ENCODE assay signal across 8 mouse cellular contexts in the genomic region with DNA sequence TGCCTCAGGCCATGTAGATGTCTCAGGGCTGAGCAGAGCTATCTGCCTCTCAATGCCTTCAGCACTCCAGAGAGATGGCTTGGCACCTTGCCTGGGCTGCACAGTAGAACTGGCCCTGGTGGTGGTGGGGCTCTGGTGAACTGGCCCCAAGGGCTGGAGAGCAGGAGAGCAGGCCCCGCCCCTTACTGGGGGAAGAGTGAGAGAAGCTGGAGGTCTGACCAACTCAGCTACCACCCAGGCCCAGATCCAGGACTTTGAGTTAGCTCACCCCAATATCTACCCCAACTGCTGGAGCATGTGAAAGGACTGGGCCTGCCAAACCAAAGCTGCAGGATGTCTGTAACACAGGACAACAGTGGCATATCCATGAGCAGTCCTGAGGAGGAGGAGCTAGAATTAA. TPM values are rescaled to one million over a fixed set of nuclear protein-coding genes. Genes with fewer than 3 reads are reported as not detected.
DNase-seq lines count a peak whose midpoint lies in the region; ATAC-seq and TF ChIP-seq lines count a peak whose summit lies in the region.

No protein-coding gene starts in this region.

- no peak overlapping the region for H3K27ac ChIP-seq in midbrain, embryonic 13.5 days
- H3K27ac ChIP-seq in midbrain, embryonic 10.5 days (replicated peaks), result no peak overlapping the region
- H3K27ac ChIP-seq in gastrocnemius, adult 2 months, result peak overlapping the region; percentile 17
- H3K27ac ChIP-seq in hindbrain, embryonic 13.5 days, result no peak overlapping the region
- H3K27ac ChIP-seq in olfactory bulb, adult 2 months (ENCODE audit: insufficient read depth, low read depth, low read length), result peak overlapping the region; percentile 21; the same call in 1 of the 2 replicates

- no peak overlapping the region for H3K9ac ChIP-seq in midbrain, embryonic 13.5 days (replicated peaks)
- H3K9ac ChIP-seq in hindbrain, embryonic 13.5 days, result no peak overlapping the region

- TF ChIP-seq POLR2A in olfactory bulb, adult 2 months (IDR thresholded peaks at IDR 0.05; ENCODE audit: insufficient read depth, low read depth, low read length), result no peak

- no peak overlapping the region for H3K4me2 ChIP-seq in midbrain, embryonic 13.5 days (replicated peaks)
- H3K4me2 ChIP-seq in hindbrain, embryonic 13.5 days, result no peak overlapping the region

- no peaks in the 10 kb centered on the region for H3K36me3 ChIP-seq in midbrain, embryonic 13.5 days
- H3K36me3 ChIP-seq in midbrain, embryonic 10.5 days, result no peaks in the 10 kb centered on the region
- H3K36me3 ChIP-seq in hindbrain, embryonic 13.5 days, result no peaks in the 10 kb centered on the region

- H3K4me3 ChIP-seq in midbrain, embryonic 13.5 days (replicated peaks), result no peak overlapping the region
- H3K4me3 ChIP-seq in midbrain, embryonic 10.5 days, result no peak overlapping the region
- H3K4me3 ChIP-seq in gastrocnemius, adult 2 months, result no peak overlapping the region
- no peak overlapping the region for H3K4me3 ChIP-seq in hindbrain, embryonic 13.5 days
- H3K4me3 ChIP-seq in olfactory bulb, adult 2 months (ENCODE audit: insufficient read depth, low read depth, low read length), result no peak overlapping the region

- no peaks in the 10 kb centered on the region for H3K9me3 ChIP-seq in midbrain, embryonic 13.5 days
- no peaks in the 10 kb centered on the region for H3K9me3 ChIP-seq in midbrain, embryonic 10.5 days (replicated peaks)
- no peaks in the 10 kb centered on the region for H3K9me3 ChIP-seq in hindbrain, embryonic 13.5 days

- intact Hi-C loops in gastrocnemius, adult 2 months (cut with DNase I), result loop anchor here (10.0 kb wide), 1 partner anchor 131 kb away; no protein-coding TSS in a partner anchor

- 100% methylated on average over 1 of the region's 1 CpGs for WGBS in midbrain, embryonic 13.5 days
- WGBS in midbrain, embryonic 10.5 days, result 95% methylated on average over 1 of the region's 1 CpGs
- 91% methylated on average over 1 of the region's 1 CpGs for WGBS in hindbrain, embryonic 13.5 days
- WGBS in olfactory bulb, adult 2 months, result 90% methylated on average over 1 of the region's 1 CpGs

- no peaks in the 10 kb centered on the region; the same call in 1 of the 2 replicates for H3K27me3 ChIP-seq in midbrain, embryonic 13.5 days
- peaks cover 18% of the 10 kb centered on the region for H3K27me3 ChIP-seq in midbrain, embryonic 10.5 days (ENCODE audit: low read depth, poor library complexity, severe bottlenecking)
- H3K27me3 ChIP-seq in hindbrain, embryonic 13.5 days, result peaks cover 5% of the 10 kb centered on the region; the same call in 1 of the 2 replicates

- 0 out of 2 replicates have a peak, but pooled peaks have one; percentile 24 for ATAC-seq in midbrain, embryonic 13.5 days
- ATAC-seq in hindbrain, embryonic 13.5 days (ENCODE audit: low FRiP score), result peak; percentile 52; the same call in 1 of the 2 replicates

- peaks cover 17% of the 10 kb centered on the region for H3K4me1 ChIP-seq in midbrain, embryonic 13.5 days (replicated peaks)
- peaks cover 16% of the 10 kb centered on the region for H3K4me1 ChIP-seq in midbrain, embryonic 10.5 days
- peaks cover 21% of the 10 kb centered on the region for H3K4me1 ChIP-seq in hindbrain, embryonic 13.5 days (replicated peaks)
- H3K4me1 ChIP-seq in olfactory bulb, adult 2 months (ENCODE audit: control insufficient read depth, insufficient read depth, low read length), result peaks cover 35% of the 10 kb centered on the region

- peak; percentile 26 to 33 for DNase-seq in cerebellum, adult 18-20 months
- no peak for DNase-seq in cerebellum, adult 11 months
- DNase-seq in midbrain, embryonic 10.5 days (ENCODE audit: low spot score), result no peak
- DNase-seq in gastrocnemius, adult 2 months, result peak; percentile 72
- no peak for DNase-seq in frontal cortex, postnatal 14 days (ENCODE audit: low spot score in 2 of 2)

- TF ChIP-seq CTCF in gastrocnemius, adult 2 months (IDR thresholded peaks at IDR 0.05), result no peak
- no peak for TF ChIP-seq CTCF in olfactory bulb, adult 2 months (IDR thresholded peaks at IDR 0.05; ENCODE audit: insufficient read depth, low read depth, low read length)

RNA-seq across cellular contexts. Expression of a gene that starts 33.7 kb away (rescaled TPM):
- polyA plus RNA-seq in midbrain, embryonic 13.5 days (2015; fragmentation: Nextera tagmentation; extraction: Ambion mirVana), result 53.0 and 53.5 TPM in 2 replicates
- polyA plus RNA-seq in midbrain, embryonic 10.5 days (2016; fragmentation: Nextera tagmentation; extraction: Ambion mirVana), result 72.8 and 82.8 TPM in 2 replicates
- total RNA-seq in gastrocnemius, adult 2 months (2021), result 100 to 1,000 TPM; 214 to 243 TPM
- polyA plus RNA-seq in hindbrain, embryonic 13.5 days (2015; fragmentation: Nextera tagmentation; extraction: Ambion mirVana), result 67.7 and 77.2 TPM in 2 replicates
- 298 TPM in 1 of 2 replicates, not detected in the other for polyA plus RNA-seq in olfactory bulb, adult 2 months (2012; ENCODE audit: insufficient read depth, insufficient read length, low replicate concordance, missing spikeins)

Comparison
In these comparisons a context has a peak if more than half of its experiments do, and no peak if none do; other contexts are left out.
1. DNase-seq: peak in cerebellum, adult 18-20 months (2 of 2) and gastrocnemius, adult 2 months (single experiment); none in cerebellum, adult 11 months (single experiment), midbrain, embryonic 10.5 days (single experiment) and frontal cortex, postnatal 14 days (0 of 2).
2. H3K27ac ChIP-seq: peak in gastrocnemius, adult 2 months (single experiment) and olfactory bulb, adult 2 months (single experiment); none in midbrain, embryonic 13.5 days (single experiment), midbrain, embryonic 10.5 days (single experiment) and hindbrain, embryonic 13.5 days (single experiment).